Mouse (Mus musculus) adrenal gland, adult 18-20 months (tissue): ENCODE results near the gene Frat2. TPM values are rescaled to one million over a fixed set of nuclear protein-coding genes. Genes with fewer than 3 reads are reported as not detected.

Source experiments
- total RNA-seq, 2 experiments: library from RNA; stranded (reverse); gene quantifications; 1 replicate in 1 of 2; 2 replicates in 1 of 2; pipeline ENCODE4 v1.2.3; 2021

Gene Frat2
- total RNA-seq, 2 experiments from 2014 or later: 1.4 to 3.4 TPM

Other genes starting within 250 kb of the Frat2 start
- 1 to 10 TPM; 3.5 to 8.0 TPM for gene Slit1, start 104.5 kb downstream of the Frat2 start, total RNA-seq
- 1 to 10 TPM; 4.2 to 4.8 TPM for gene Arhgap19, start 46.1 kb downstream of the Frat2 start, total RNA-seq
- gene Frat1, start 18.2 kb downstream of the Frat2 start, total RNA-seq: 1 to 10 TPM; 4.1 to 4.9 TPM
- 10 to 100 TPM; 17.0 to 20.7 TPM for gene Rrp12, start 48.0 kb upstream of the Frat2 start, total RNA-seq
- gene Pgam1, start 63.8 kb upstream of the Frat2 start, total RNA-seq: 100 to 1,000 TPM; 774 to 926 TPM
- 10 to 100 TPM; 25.8 to 26.8 TPM for gene Exosc1, start 85.3 kb upstream of the Frat2 start, total RNA-seq
- 10 to 100 TPM; 26.3 to 29.6 TPM for gene Zdhhc16, start 85.3 kb upstream of the Frat2 start, total RNA-seq
- gene Mms19, start 133.0 kb upstream of the Frat2 start, total RNA-seq: 10 to 100 TPM; 17.3 to 22.1 TPM
- gene Ubtd1, start 133.6 kb upstream of the Frat2 start, total RNA-seq: 10 to 100 TPM; 16.4 to 17.4 TPM
- under 1 TPM; 0.64 to 0.76 TPM for gene Ankrd2, start 187.9 kb upstream of the Frat2 start, total RNA-seq
- 1 to 10 TPM; 4.2 to 6.5 TPM for gene Hoga1, start 197.5 kb upstream of the Frat2 start, total RNA-seq
- under 1 TPM; 0.35 to 0.36 TPM for gene 4933411K16Rik, start 204.1 kb upstream of the Frat2 start, total RNA-seq
- 1 to 10 TPM; 8.9 to 9.5 TPM for gene Morn4, start 238.2 kb upstream of the Frat2 start, total RNA-seq
- gene Pi4k2a, start 242.3 kb upstream of the Frat2 start, total RNA-seq: 10 to 100 TPM; 70.0 to 95.0 TPM